Mouse (Mus musculus): ENCODE measurements around the gene Cyp2c65.

DNA sequence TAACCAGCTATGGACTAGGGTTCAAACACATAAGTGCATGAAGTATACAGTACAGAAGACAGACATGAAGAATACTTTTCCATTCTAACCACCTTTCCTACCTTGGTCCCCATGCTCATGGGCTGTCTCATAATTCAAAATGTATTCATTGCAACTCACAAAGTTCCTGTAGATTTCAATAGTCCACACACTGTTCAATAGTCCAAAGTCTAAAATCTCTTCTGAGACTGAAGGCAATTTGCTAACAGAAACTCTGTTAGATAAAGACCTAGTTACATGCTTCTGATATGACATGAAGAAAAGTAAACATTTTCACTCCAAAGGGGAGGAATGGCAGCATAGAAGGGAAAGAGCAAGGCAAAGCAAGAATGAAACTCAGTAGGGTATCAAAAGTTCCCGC is 2.9 kb upstream of the Cyp2c65 start:
- no peak for TF ChIP-seq GATA1 (IDR thresholded peaks at IDR 0.05; ENCODE audit: borderline replicate concordance, low read length)
- no peak for TF ChIP-seq FLI1 (IDR thresholded peaks at IDR 0.05; ENCODE audit: low read length)

All from megakaryocyte, embryonic 14.5 days (primary cell).